Mouse (Mus musculus) retina, postnatal 1 day (tissue): ENCODE data around the gene Il23r.

Experiments used
- DNase-seq: peaks from one replicate; pipeline ENCODE4 v3.0.0-alpha.2; 2012

The Il23r gene

GRCm38 (mm10) chr6:67421761-67422160 lies 69.9 kb downstream of the Il23r start:
- no peak for DNase-seq

GRCm38 (mm10) chr6:67416557-67416956 lies 75.1 kb downstream of the Il23r start:
- DNase-seq, result no peak

- DNase-seq, result no peak
Measured at GRCm38 (mm10) chr6:67415276-67415675, 76.4 kb downstream of the Il23r start.

- no peak for DNase-seq
Measured at GRCm38 (mm10) chr6:67413378-67413777, 78.3 kb downstream of the Il23r start.

GRCm38 (mm10) chr6:67405281-67405682 lies 86.4 kb downstream of the Il23r start:
- peak; percentile 17 for DNase-seq

- DNase-seq, result no peak
Measured at GRCm38 (mm10) chr6:67399551-67399950, 92.1 kb downstream of the Il23r start.

GRCm38 (mm10) chr6:67375982-67376391 lies 115.7 kb downstream of the Il23r start, which contains the start of gene Il12rb2:
Il12rb2 (minus strand) TSS chr6:67376188.
- DNase-seq, result peak; percentile 25
